Mouse (Mus musculus): ENCODE measurements at regions not wholly inside any gene's neighbourhood (a gene's known extent, or its start where the extent isn't known, plus 50 kb on each side); places are given as distances from the start of the nearest gene placed in this dataset.
A peak's percentile ranks its signal among the peaks of the same experiment; 100 is the strongest.

- DNase-seq (ENCODE audit: low spot score) (no peak), ATAC-seq (ENCODE audit: low FRiP score, low read depth) (no peak)
- H3K27me3 ChIP-seq (ENCODE audit: control insufficient read depth, insufficient read depth, low read length): no peaks in the 10 kb centered on the region
- H3K9me3 ChIP-seq (ENCODE audit: control insufficient read depth, low read length): no peaks in the 10 kb centered on the region
- WGBS: 72% methylated on average over 5 of the region's 5 CpGs
- H3K27ac ChIP-seq (replicated peaks; ENCODE audit: low read depth, low read length): no peak overlapping the region
- no peak overlapping the region for H3K9ac ChIP-seq (ENCODE audit: low read depth, low read length, severe bottlenecking)
- H3K36me3 ChIP-seq (ENCODE audit: control insufficient read depth, insufficient read depth, low read length): no peaks in the 10 kb centered on the region
- H3K4me2 ChIP-seq (replicated peaks; ENCODE audit: low read depth, low read length, severe bottlenecking): no peak overlapping the region
- no peak for TF ChIP-seq POLR2A (IDR thresholded peaks at IDR 0.05; ENCODE audit: borderline replicate concordance, extremely low read depth, insufficient read depth, insufficient read length)
- H3K4me1 ChIP-seq (ENCODE audit: control insufficient read depth, insufficient read depth, low read length): peaks cover 19% of the 10 kb centered on the region
- H3K4me3 ChIP-seq (replicated peaks; ENCODE audit: low read length): no peak overlapping the region
Measured at GRCm38 (mm10) chr10:8952922-8953321, 67.1 kb upstream of the Sash1 start.

GRCm38 (mm10) chr10:8951937-8952336 is 66.1 kb upstream of the Sash1 start:
- no peak overlapping the region for H3K4me3 ChIP-seq (replicated peaks; ENCODE audit: low read length)
- H3K27ac ChIP-seq (replicated peaks; ENCODE audit: low read depth, low read length): no peak overlapping the region
- DNase-seq (ENCODE audit: low spot score): no peak
- no peak overlapping the region for H3K9ac ChIP-seq (ENCODE audit: low read depth, low read length, severe bottlenecking)
- TF ChIP-seq POLR2A (IDR thresholded peaks at IDR 0.05; ENCODE audit: borderline replicate concordance, extremely low read depth, insufficient read depth, insufficient read length): no peak
- 70% methylated on average over 3 of the region's 3 CpGs for WGBS
- no peaks in the 10 kb centered on the region for H3K36me3 ChIP-seq (ENCODE audit: control insufficient read depth, insufficient read depth, low read length)
- H3K4me2 ChIP-seq (replicated peaks; ENCODE audit: low read depth, low read length, severe bottlenecking): no peak overlapping the region
- no peaks in the 10 kb centered on the region for H3K9me3 ChIP-seq (ENCODE audit: control insufficient read depth, low read length)
- no peaks in the 10 kb centered on the region for H3K27me3 ChIP-seq (ENCODE audit: control insufficient read depth, insufficient read depth, low read length)
- H3K4me1 ChIP-seq (ENCODE audit: control insufficient read depth, insufficient read depth, low read length): peaks cover 19% of the 10 kb centered on the region
- ATAC-seq (ENCODE audit: low FRiP score, low read depth): no peak

GRCm38 (mm10) chr10:8951236-8951825 is 65.5 kb upstream of the Sash1 start:
- H3K4me2 ChIP-seq (replicated peaks; ENCODE audit: low read depth, low read length, severe bottlenecking): no peak overlapping the region
- WGBS: 64% methylated on average over 10 of the region's 10 CpGs
- DNase-seq (ENCODE audit: low spot score) (no peak), ATAC-seq (ENCODE audit: low FRiP score, low read depth) (no peak)
- H3K4me1 ChIP-seq (ENCODE audit: control insufficient read depth, insufficient read depth, low read length): peaks cover 19% of the 10 kb centered on the region
- no peak overlapping the region for H3K9ac ChIP-seq (ENCODE audit: low read depth, low read length, severe bottlenecking)
- TF ChIP-seq POLR2A (IDR thresholded peaks at IDR 0.05; ENCODE audit: borderline replicate concordance, extremely low read depth, insufficient read depth, insufficient read length): no peak
- H3K4me3 ChIP-seq (replicated peaks; ENCODE audit: low read length): no peak overlapping the region
- no peaks in the 10 kb centered on the region for H3K36me3 ChIP-seq (ENCODE audit: control insufficient read depth, insufficient read depth, low read length)
- H3K27ac ChIP-seq (replicated peaks; ENCODE audit: low read depth, low read length): no peak overlapping the region
- H3K9me3 ChIP-seq (ENCODE audit: control insufficient read depth, low read length): no peaks in the 10 kb centered on the region
- H3K27me3 ChIP-seq (ENCODE audit: control insufficient read depth, insufficient read depth, low read length): no peaks in the 10 kb centered on the region

- Histone ChIP-seq H3K27ac (replicated peaks; ENCODE audit: low read depth, low read length) (no peak overlapping the region), H3K9me3 (ENCODE audit: control insufficient read depth, low read length) (no peaks in the 10 kb centered on the region), H3K27me3 (ENCODE audit: control insufficient read depth, insufficient read depth, low read length) (no peaks in the 10 kb centered on the region), H3K4me3 (replicated peaks; ENCODE audit: low read length) (no peak overlapping the region), H3K36me3 (ENCODE audit: control insufficient read depth, insufficient read depth, low read length) (no peaks in the 10 kb centered on the region), H3K4me1 (ENCODE audit: control insufficient read depth, insufficient read depth, low read length) (peaks cover 22% of the 10 kb centered on the region), H3K4me2 (replicated peaks; ENCODE audit: low read depth, low read length, severe bottlenecking) (no peak overlapping the region), H3K9ac (ENCODE audit: low read depth, low read length, severe bottlenecking) (no peak overlapping the region)
- TF ChIP-seq POLR2A (IDR thresholded peaks at IDR 0.05; ENCODE audit: borderline replicate concordance, extremely low read depth, insufficient read depth, insufficient read length): no peak
- DNase-seq (ENCODE audit: low spot score): no peak
- 67% methylated on average over 3 of the region's 3 CpGs for WGBS
- ATAC-seq (ENCODE audit: low FRiP score, low read depth): no peak
Measured at GRCm38 (mm10) chr10:8948227-8948626, 62.4 kb upstream of the Sash1 start.

GRCm38 (mm10) chr10:8945195-8945751 is 59.4 kb upstream of the Sash1 start:
- no peaks in the 10 kb centered on the region for H3K27me3 ChIP-seq (ENCODE audit: control insufficient read depth, insufficient read depth, low read length)
- peak; percentile 83 for ATAC-seq (ENCODE audit: low FRiP score, low read depth)
- peak overlapping the region; percentile 26 for H3K4me3 ChIP-seq (replicated peaks; ENCODE audit: low read length)
- peak overlapping the region; percentile 84 for H3K27ac ChIP-seq (replicated peaks; ENCODE audit: low read depth, low read length)
- H3K9me3 ChIP-seq (ENCODE audit: control insufficient read depth, low read length): no peaks in the 10 kb centered on the region
- H3K4me1 ChIP-seq (ENCODE audit: control insufficient read depth, insufficient read depth, low read length): peaks cover 10% of the 10 kb centered on the region
- peak overlapping the region; percentile 34; the same call in 1 of the 2 replicates for H3K9ac ChIP-seq (ENCODE audit: low read depth, low read length, severe bottlenecking)
- DNase-seq (ENCODE audit: low spot score): peak; percentile 76
- no peak for TF ChIP-seq POLR2A (IDR thresholded peaks at IDR 0.05; ENCODE audit: borderline replicate concordance, extremely low read depth, insufficient read depth, insufficient read length)
- peak overlapping the region; percentile 47 for H3K4me2 ChIP-seq (replicated peaks; ENCODE audit: low read depth, low read length, severe bottlenecking)
- 14% methylated on average over 17 of the region's 17 CpGs for WGBS
- no peaks in the 10 kb centered on the region for H3K36me3 ChIP-seq (ENCODE audit: control insufficient read depth, insufficient read depth, low read length)
